Mouse (Mus musculus) kidney, postnatal 0 days (tissue): ENCODE data around the gene Col4a1. TPM values are rescaled to one million over a fixed set of nuclear protein-coding genes. Genes with fewer than 3 reads are reported as not detected.

Experiments used
- ATAC-seq: fragments of 200-750 bp; cut with Nextera tagmentation; replicated peaks from 2 replicates; pipeline ENCODE4 v1.8.0; 2017; ENCODE audit warnings: low read depth, moderate number of reproducible peaks, moderate TSS enrichment, moderate library complexity; ENCODE audit not compliant: low FRiP score
- DNase-seq: peaks from one replicate; pipeline ENCODE4 v3.0.0-alpha.2; 2016; ENCODE audit warnings: low spot score
- H3K27ac ChIP-seq: fragments of 300-500 bp; sonication (generic); 2 replicates; pipeline ENCODE4 v1.5.1; 2014; ENCODE audit warnings: mild to moderate bottlenecking
- H3K27me3 ChIP-seq: fragments of 300-500 bp; sonication (generic); 2 replicates; pipeline ENCODE4 v1.6.1; 2014; ENCODE audit warnings: low read length, mixed read lengths; ENCODE audit not compliant: insufficient read depth
- H3K36me3 ChIP-seq: fragments of 300-500 bp; sonication (generic); 2 replicates; pipeline ENCODE4 v1.6.1; 2014; ENCODE audit warnings: low read length, mixed read lengths; ENCODE audit not compliant: insufficient read depth
- H3K4me1 ChIP-seq: fragments of 300-500 bp; sonication (generic); replicated peaks from 2 replicates; pipeline ENCODE4 v1.6.1; 2014; ENCODE audit warnings: antibody characterized with exemption, low read length, mixed read lengths; ENCODE audit not compliant: insufficient read depth
- H3K4me2 ChIP-seq: fragments of 300-500 bp; sonication (generic); 2 replicates; pipeline ENCODE4 v1.6.1; 2014; ENCODE audit warnings: mild to moderate bottlenecking, low read length, moderate library complexity, mixed read lengths
- H3K4me3 ChIP-seq: fragments of 300-500 bp; sonication (generic); replicated peaks from 2 replicates; pipeline ENCODE4 v1.5.1; 2014; ENCODE audit warnings: low read depth, low read length
- H3K9ac ChIP-seq: fragments of 300-500 bp; sonication (generic); 2 replicates; pipeline ENCODE4 v1.6.1; 2014; ENCODE audit warnings: low read depth, low read length
- H3K9me3 ChIP-seq: fragments of 300-500 bp; sonication (generic); replicated peaks from 2 replicates; pipeline ENCODE4 v1.6.1; 2016; ENCODE audit warnings: low read length, inconsistent platforms, mixed read lengths
- CTCF ChIP-seq: IDR thresholded peaks from 2 replicates; pipeline ENCODE4 v1.5.1; 2016; ENCODE audit warnings: antibody characterized with exemption, low read depth, mild to moderate bottlenecking, moderate library complexity
- WGBS: fragments of 180-500 bp; shearing (Covaris S2); extraction: QIAGEN DNeasy Blood & Tissue Kit; methylation state at CpG from one replicate; pipeline ENCODE4 v1.1.7; 2014; 5-methylcytosine and 5-hydroxymethylcytosine counted together
- polyA plus RNA-seq: library from polyadenylated mRNA; unstranded; fragments of >200 nt; fragmentation: Nextera tagmentation; extraction: Ambion mirVana; gene quantifications from 2 replicates; pipeline ENCODE4 v1.2.1, GENCODE M21; 2015

Gene Col4a1
- polyA plus RNA-seq, 1 experiment from 2014 or later, result 305 TPM

DNA sequence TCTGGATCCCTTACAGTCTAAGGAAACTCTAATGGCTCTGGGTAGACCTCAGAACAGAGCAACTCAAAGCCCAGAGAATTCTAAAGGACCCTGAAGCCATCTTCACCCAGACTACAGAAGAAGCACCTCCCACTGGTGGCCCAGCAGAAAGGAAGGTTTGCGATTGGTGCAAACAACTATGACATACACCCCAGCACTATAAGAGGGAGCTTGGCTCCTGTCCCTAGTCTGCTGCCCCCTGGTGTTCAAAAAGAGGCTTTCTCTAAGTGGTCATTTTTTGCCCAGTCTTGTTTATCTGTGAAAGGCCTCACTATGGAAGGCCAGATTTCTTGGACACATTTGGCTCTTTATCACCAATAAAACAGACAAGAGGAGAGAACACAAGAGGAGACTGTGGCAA is 97.4 kb downstream of the Col4a1 start:
- 23% methylated on average over 1 of the region's 1 CpGs for WGBS
- H3K27me3 ChIP-seq, result no peaks in the 10 kb centered on the region
- H3K9ac ChIP-seq, result no peak overlapping the region
- H3K4me3 ChIP-seq, result no peak overlapping the region
- ATAC-seq (peak; percentile 59), DNase-seq (peak; percentile 91)
- no peak overlapping the region for H3K27ac ChIP-seq
- no peaks in the 10 kb centered on the region for H3K9me3 ChIP-seq
- H3K4me1 ChIP-seq, result no peaks in the 10 kb centered on the region
- peaks cover 84% of the 10 kb centered on the region for H3K36me3 ChIP-seq
- no peak overlapping the region for H3K4me2 ChIP-seq
- TF ChIP-seq CTCF, result peak; percentile 92

DNA sequence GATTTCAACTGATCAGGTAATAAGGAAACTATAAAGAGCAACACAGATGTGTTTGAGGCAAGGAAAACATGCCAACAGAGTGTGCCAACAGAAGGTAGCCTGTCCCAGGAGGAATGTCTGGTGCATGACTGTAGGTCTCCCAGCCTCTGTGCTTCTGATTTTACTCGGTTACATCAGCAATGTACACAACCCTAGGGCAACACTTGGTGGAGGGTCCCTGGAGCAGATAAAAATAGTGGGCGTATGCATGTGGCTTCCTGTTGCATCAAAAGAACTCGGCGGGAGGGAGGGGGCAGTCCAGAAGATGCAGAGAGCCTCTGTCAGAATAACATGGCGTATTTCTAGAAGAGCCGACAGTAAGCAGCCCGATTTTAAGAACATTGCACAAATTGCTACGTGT is 106.1 kb downstream of the Col4a1 start:
- no peak overlapping the region for H3K4me3 ChIP-seq
- ATAC-seq, result no peak
- H3K4me2 ChIP-seq, result no peak overlapping the region
- no peaks in the 10 kb centered on the region for H3K27me3 ChIP-seq
- peaks cover 71% of the 10 kb centered on the region for H3K36me3 ChIP-seq
- DNase-seq, result no peak
- 67% methylated on average over 8 of the region's 8 CpGs for WGBS
- no peak overlapping the region for H3K9ac ChIP-seq
- no peaks in the 10 kb centered on the region for H3K9me3 ChIP-seq
- no peak overlapping the region for H3K27ac ChIP-seq
- no peak for TF ChIP-seq CTCF
- no peaks in the 10 kb centered on the region for H3K4me1 ChIP-seq

DNA sequence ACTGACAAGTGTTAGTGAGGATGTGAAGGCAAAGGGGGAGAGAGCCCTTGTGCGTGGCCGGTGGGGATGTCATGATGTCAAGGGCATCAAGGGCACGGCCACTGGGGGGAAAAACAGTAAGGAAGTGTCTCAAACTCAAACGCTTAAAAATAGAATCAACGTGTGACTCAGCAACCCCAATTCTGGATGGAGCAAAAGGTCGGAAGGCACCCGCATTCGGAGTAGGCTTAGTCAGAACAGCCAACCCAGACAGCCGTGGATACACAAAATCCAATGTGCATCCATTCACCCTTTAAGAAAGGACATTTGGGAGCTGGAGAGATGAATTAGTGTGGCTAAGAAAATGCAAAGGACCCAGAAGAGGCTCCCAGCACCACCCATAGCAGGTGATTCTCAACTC is 107.1 kb downstream of the Col4a1 start:
- H3K4me3 ChIP-seq, result no peak overlapping the region
- WGBS, result 80% methylated on average over 9 of the region's 9 CpGs
- peaks cover 76% of the 10 kb centered on the region for H3K36me3 ChIP-seq
- ATAC-seq (no peak), DNase-seq (no peak)
- no peaks in the 10 kb centered on the region for H3K9me3 ChIP-seq
- H3K4me2 ChIP-seq, result no peak overlapping the region
- H3K27ac ChIP-seq, result no peak overlapping the region
- H3K9ac ChIP-seq, result no peak overlapping the region
- no peaks in the 10 kb centered on the region for H3K27me3 ChIP-seq
- H3K4me1 ChIP-seq, result no peaks in the 10 kb centered on the region
- TF ChIP-seq CTCF, result no peak

- Histone ChIP-seq H3K27ac (peak overlapping the region; percentile 36), H3K4me3 (no peak overlapping the region), H3K9me3 (no peaks in the 10 kb centered on the region), H3K4me1 (no peaks in the 10 kb centered on the region), H3K27me3 (no peaks in the 10 kb centered on the region), H3K4me2 (no peak overlapping the region), H3K36me3 (peaks cover 86% of the 10 kb centered on the region), H3K9ac (no peak overlapping the region)
- DNase-seq, result peak; percentile 28
- 50% methylated on average over 12 of the region's 12 CpGs for WGBS
- TF ChIP-seq CTCF, result no peak
- peak; percentile 65 for ATAC-seq
Measured at GRCm38 (mm10) chr8:11203260-11204110, 109.1 kb downstream of the Col4a1 start.

DNA sequence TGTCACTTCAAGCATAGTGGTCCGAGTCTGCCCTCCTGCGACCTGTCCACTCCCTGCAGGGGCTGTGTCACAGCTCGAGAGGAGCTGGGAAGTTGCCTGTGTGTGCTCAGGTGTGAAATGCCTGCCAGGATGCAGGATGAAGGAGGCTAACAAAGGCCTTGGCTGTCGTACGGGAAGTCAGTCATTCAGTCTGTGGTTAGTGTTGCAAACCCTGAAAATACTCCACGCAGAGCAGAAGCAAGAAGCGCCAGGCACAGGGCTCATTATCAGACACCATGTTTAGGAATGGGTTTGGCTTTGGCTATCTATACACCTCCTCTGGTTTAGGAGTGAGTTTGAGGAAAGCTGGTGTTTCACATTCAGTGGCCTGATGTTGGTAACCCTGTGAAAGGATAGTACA is 114.0 kb downstream of the Col4a1 start:
- Histone ChIP-seq H3K36me3 (peaks cover 57% of the 10 kb centered on the region), H3K4me2 (no peak overlapping the region), H3K9ac (no peak overlapping the region), H3K27me3 (no peaks in the 10 kb centered on the region), H3K4me1 (no peaks in the 10 kb centered on the region), H3K9me3 (no peaks in the 10 kb centered on the region), H3K27ac (0 out of 2 replicates have a peak overlapping the region, but pooled peaks have one; percentile 8), H3K4me3 (no peak overlapping the region)
- 48% methylated on average over 7 of the region's 7 CpGs for WGBS
- TF ChIP-seq CTCF, result peak; percentile 36; the same call in 1 of the 2 replicates
- ATAC-seq (no peak), DNase-seq (no peak)

DNA sequence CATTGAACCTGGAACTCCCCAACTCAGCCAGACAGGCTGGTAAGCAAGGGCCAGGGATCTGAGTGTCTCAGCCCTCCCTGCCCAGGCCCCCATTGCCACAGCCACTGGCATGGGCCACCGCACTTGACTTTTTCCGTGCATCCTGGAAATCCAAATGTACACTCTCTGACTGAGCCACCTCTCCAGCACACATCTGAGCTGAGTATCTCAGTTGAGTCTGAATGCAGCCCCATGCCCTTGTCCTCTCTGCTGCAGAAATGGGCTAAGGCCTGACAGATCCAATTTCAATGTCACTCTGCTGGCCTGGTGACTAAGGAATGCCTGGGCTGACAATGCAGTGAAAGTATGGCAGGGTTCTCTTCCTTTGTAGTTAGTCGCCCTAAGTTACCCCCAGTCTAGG is 114.6 kb downstream of the Col4a1 start:
- Histone ChIP-seq H3K9me3 (no peaks in the 10 kb centered on the region), H3K4me1 (no peaks in the 10 kb centered on the region), H3K4me3 (no peak overlapping the region), H3K9ac (no peak overlapping the region), H3K4me2 (no peak overlapping the region), H3K27me3 (no peaks in the 10 kb centered on the region), H3K36me3 (peaks cover 53% of the 10 kb centered on the region), H3K27ac (no peak overlapping the region)
- 56% methylated on average over 3 of the region's 3 CpGs for WGBS
- DNase-seq (no peak), ATAC-seq (no peak)
- no peak for TF ChIP-seq CTCF
